Mouse (Mus musculus): Measurements from ENCODE around the gene Slc25a28.

DNA sequence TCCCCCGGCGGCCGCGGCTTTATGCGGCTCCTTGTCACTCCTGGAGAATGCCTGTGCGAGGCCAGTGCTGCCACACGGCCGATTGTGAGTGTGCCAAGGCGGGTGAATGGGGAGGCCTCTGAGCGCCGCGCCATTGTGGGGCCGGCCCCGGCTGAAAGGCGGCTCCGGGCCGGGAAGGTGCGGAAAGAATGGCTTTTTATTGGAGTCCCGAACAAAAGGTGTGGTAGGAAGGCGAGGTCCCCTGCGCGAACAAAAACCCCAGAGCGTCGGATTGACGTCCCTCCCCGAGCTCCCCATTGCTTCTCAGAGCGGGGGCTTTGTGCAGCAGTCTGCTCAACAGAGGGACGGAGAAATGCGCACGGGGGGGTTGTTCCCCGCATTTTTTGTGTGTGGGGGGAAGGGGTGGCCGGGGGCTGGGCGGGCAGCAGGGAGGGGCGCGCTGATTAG lies 58.2 kb downstream of the Slc25a28 start:
- TF ChIP-seq POLR2A (IDR thresholded peaks at IDR 0.05; ENCODE audit: borderline replicate concordance, extremely low read depth, low read depth, low read length) (no peak), CTCF (IDR thresholded peaks at IDR 0.05; ENCODE audit: insufficient read depth, low read length) (no peak)
